Mouse (Mus musculus) forebrain, embryonic 13.5 days (tissue): ENCODE results near the gene Grik4. TPM values are rescaled to one million over a fixed set of nuclear protein-coding genes. Genes with fewer than 3 reads are reported as not detected.

ENCODE experiments used
- microRNA-seq: library from miRNA; unstranded; fragments of <30 nt; microRNA quantifications from one replicate; pipeline ENCODE4, GENCODE M21; 2016
- polyA plus RNA-seq: library from polyadenylated mRNA; unstranded; fragments of >200 nt; fragmentation: Nextera tagmentation; extraction: Ambion mirVana; gene quantifications from 2 replicates; pipeline ENCODE4 v1.2.1, GENCODE M21; 2015

Grik4 gene
- polyA plus RNA-seq, 1 experiment from 2014 or later = 2.4 TPM

Small RNA genes within 50 kb of the gene (microRNA-seq; reads per million reads assigned to microRNA genes)
- not detected for gene Gm27509

Other genes starting within 250 kb of the Grik4 start
- gene Arhgef12, start 162.7 kb upstream of the Grik4 start, polyA plus RNA-seq = 14.9 and 15.8 TPM in 2 replicates
- gene Tmem136, start 172.1 kb upstream of the Grik4 start, polyA plus RNA-seq = 8.9 and 10.1 TPM in 2 replicates